Mouse (Mus musculus): Measurements from ENCODE around the gene Alpl. TPM values are rescaled to one million over a fixed set of nuclear protein-coding genes. Genes with fewer than 3 reads are reported as not detected.

Gene Alpl
- total RNA-seq, 2 experiments from 2014 or later: 22.5 to 22.9 TPM

Other genes with a start within 250 kb of the Alpl start
- gene Ldlrad2, start 221.8 kb downstream of the Alpl start, total RNA-seq (2021): not detected
- gene Usp48, start 202.6 kb downstream of the Alpl start, total RNA-seq (2021): 10 to 100 TPM; 24.9 to 27.3 TPM
- 10 to 100 TPM in 1 of 2 experiments, 1 to 10 TPM in 1; 8.3 to 10.2 TPM for gene Rap1gap, start 131.7 kb downstream of the Alpl start, total RNA-seq (2021)
- gene Ece1, start 65.9 kb upstream of the Alpl start, total RNA-seq (2021): 10 to 100 TPM; 65.0 to 78.0 TPM
- 100 to 1,000 TPM; 115 to 117 TPM for gene Eif4g3, start 196.6 kb upstream of the Alpl start, total RNA-seq (2021)